Mouse (Mus musculus) heart, postnatal 4 days (tissue): ENCODE results near the gene Pax4. TPM values are rescaled to one million over a fixed set of nuclear protein-coding genes. Genes with fewer than 3 reads are reported as not detected.

Source experiments
- DNase-seq: peaks from one replicate; pipeline ENCODE4 v3.0.0; 2021
- total RNA-seq, 2 experiments: library from RNA; stranded (reverse); gene quantifications; 2 replicates each; pipeline ENCODE4 v1.2.3; 2021

The Pax4 gene
- total RNA-seq, result not detected

DNA sequence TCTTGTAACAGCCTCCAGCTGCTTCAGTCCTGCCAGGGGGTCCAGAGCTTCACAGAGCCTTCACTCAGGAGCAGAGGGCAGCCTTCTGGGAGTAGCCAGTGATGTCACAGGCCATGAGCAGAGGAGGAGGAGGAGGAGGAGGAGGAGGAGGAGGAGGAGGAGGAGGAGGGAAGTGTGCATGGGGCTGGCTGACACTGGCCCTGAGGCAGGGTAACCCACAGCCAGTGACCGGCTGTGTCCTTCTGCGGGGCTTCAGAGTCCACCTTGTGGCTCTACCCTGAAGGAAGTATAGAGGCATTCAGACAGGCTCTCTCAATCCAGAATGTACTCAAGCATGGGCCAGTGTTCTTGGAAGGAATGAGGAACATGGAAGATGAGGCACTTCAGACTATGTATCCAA is at the start of gene Pax4:
TSS of gene Pax4 (minus strand) at position 101 of the 400 bp plus-strand sequence.
- DNase-seq, result no peak

DNA sequence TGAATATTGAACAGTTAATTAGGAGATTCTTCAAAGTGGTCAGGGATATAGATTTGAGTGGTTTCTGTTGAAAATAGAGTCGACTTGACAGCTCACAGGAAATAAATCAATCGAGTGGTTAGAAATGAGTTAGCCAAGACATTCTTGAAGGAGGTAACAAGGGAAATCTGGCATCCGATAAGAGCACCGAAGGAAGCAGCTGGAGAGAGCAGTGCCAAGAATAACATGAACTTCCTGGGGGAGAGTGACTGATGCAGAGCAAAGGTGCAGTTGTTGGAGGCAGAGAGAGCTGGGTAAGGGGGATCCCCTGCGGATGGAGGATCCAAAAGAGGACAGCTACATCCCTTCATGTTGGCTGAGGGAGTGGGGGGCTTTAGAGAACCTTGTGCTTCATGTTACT is 48.7 kb upstream of the Pax4 start:
- DNase-seq, result peak; percentile 16

DNA sequence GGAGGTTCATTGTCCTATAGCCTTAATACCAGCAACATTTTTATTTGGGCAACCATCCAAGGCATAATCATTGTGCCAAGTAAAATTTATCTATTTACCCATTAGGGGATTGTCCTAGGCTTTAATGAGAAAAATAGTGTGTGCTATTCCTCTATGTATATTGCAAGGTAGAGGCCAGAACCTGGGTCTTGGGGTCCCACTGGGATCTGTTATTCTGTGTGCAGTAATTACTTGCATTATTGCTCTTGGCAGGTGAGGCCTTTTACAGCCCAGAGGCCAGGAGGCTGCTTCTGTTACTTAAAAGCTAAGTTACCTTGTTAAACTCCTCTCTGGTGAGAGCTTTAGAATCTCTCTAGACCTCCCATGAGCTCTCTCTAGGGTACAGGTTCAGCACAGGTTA is 42.0 kb upstream of the Pax4 start:
- DNase-seq, result no peak

DNA sequence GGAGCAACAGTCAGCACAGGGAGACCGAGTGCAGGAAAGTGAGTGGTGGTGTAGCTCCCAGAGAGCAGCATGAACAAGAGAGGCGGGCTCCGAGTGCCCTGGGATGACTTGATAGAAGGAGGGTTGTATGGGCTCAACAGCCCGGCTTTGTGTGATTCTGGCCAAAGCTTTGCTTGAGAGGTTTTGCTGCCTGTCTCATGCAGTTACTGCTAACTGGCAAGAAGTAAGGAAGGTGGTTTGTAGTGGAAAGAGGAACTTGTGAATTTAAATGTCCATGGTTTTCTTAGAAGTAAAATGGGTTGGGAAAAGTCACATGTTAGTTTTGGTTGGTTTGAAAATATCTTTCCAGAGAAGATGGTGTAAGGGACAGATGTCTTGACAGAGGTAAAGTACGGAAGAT is 41.5 kb upstream of the Pax4 start:
- no peak for DNase-seq

DNA sequence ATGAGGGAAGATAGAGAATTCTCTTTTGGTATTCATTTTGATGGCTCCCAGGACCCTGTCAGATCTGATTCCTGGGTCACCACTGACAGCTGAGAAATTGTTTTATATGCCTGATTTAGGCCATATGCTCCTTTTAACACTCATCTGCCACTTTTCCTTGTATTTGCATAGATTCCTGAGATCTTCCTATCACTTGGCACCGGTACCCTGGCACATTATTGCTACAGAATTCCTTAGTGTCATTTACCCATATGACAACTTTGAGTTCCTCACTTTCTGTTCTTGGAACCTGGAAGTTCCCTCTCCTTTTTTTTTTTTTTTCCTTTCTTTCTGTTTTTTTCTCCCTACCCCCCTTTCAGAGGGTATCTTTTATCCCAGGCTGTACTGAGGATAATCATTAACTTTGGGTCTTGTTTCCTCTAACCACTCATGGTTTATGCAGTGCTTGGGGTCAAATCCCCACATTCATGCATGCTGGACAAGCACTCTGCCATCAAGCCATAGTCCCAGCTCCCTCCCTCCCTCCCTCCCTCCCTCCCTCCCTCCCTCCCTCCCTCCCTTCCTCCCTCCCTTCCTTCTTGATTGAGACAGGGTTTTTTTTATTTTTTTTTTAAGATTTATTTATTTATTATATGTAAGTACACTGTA is 39.2 kb upstream of the Pax4 start:
- DNase-seq, result no peak

DNA sequence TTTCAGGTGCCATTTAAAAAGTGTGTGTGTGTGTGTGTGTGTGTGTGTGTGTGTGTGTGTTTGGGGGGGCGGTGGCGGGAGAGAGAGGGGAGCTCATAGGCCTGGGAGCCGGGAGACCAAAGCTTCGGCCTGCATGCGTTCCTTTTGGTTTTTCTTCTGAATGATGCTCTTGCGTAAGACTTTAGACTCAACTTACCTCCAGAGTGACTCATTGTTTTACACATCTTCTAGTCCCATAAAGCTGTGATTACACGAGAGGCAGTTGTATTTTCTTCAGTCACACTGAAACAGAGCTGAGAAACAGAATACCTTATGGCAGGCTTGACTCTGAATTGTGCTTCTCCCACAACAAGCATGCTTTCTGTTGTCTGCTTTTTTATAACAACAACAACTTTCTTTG is 37.8 kb upstream of the Pax4 start:
- DNase-seq, result no peak

DNA sequence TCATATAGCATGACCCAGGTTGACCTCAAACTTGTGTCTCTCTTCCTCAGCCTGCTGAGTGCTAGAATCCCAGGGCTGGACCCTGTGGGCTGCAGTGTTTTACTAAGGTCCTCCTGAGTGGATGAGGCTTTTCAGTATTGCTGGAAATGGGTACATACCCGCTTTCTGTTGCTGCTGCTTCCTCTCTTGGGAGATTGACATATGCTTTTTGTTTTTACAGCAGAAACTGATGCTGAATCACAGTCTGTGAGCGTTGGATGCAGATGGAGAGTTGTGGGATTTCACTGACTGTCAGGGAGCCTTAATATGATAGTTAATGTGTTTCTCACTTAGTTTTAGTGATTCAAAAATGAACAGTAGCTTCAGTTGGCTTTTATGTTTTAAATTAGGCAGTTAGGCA is 37.3 kb upstream of the Pax4 start:
- DNase-seq, result peak; percentile 6

DNA sequence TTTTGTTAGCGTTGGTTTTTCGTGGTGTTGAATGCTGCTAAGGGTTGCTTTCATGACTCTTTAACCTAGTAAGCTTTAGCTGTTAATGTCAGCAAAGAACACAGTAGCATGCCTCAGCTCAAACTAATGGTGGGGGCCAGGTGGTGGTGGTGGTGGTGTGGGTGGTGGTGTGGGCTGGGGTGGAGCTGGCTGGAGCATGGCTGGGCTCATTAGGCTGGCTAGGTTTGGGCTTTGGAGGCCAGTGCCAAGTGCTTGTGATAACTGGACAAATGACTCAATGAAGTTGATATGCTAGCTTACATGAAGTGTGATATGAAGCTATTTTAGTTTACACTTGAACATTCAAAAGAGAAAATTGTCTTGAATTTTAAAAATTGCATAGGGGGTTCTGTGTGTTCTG is 36.9 kb upstream of the Pax4 start:
- peak; percentile 71 for DNase-seq

DNA sequence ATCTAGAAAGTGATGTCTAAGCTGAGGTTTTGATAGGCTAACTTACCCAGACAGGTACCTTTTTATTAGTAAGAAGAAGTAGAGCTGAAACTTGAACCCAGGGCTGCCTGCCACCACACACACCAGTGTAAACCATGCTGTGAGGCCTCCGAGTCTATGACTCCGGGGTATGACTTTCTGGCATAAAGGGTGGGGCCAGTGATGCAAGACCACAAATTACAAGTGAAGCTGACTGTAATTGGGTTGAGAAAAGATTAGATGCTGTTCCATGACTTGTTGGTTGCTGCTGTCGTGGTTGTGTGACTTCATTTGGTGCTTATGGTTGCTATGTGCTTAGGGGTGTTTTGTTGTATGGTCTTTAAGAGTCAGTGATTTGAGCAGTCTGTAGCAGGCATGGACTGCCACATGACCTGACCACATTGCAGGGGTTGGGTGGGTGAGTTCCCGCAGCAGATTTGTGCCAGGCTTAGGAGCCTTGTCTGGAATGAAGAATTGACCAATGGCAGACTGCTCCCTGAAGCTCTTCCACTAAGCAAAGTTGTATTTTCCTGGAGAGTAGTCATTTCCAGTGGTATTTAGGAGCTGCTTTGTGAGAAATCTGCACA is 33.7 kb upstream of the Pax4 start:
- no peak for DNase-seq

DNA sequence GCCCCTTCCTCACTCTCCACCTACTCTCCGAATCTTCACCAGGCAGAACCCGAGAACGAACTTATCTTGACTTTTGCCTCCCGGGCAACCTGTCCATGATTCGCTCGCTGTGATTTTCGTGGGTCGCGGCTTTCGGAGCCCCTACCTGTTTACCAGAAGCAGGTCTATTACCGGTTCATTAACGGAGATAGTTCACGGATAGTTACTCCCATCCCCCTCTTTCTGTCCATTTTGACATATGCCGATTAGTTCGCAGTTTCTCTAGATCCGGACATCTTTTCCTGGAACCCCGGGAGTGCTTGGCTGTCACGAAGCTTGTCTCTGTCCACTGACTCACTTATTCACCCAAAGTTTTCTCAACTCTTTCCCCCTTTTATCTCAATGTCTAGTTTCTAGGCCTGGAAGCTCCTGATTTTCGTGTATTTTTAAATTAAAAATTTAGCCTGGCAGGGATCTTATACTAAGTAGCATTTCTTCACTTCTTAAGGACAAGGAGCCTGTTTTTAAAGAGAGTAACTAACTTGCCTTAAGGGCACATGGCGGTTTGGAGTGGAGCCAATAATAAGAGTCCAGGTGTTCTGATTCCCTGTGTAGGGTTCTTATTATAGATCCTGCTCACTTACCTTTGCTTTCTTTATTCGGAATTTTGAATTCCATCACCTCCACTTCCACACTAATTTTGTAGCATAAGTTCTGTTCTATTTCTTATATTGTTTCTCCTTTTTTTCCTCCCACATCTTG is 31.8 kb upstream of the Pax4 start:
- no peak for DNase-seq

DNA sequence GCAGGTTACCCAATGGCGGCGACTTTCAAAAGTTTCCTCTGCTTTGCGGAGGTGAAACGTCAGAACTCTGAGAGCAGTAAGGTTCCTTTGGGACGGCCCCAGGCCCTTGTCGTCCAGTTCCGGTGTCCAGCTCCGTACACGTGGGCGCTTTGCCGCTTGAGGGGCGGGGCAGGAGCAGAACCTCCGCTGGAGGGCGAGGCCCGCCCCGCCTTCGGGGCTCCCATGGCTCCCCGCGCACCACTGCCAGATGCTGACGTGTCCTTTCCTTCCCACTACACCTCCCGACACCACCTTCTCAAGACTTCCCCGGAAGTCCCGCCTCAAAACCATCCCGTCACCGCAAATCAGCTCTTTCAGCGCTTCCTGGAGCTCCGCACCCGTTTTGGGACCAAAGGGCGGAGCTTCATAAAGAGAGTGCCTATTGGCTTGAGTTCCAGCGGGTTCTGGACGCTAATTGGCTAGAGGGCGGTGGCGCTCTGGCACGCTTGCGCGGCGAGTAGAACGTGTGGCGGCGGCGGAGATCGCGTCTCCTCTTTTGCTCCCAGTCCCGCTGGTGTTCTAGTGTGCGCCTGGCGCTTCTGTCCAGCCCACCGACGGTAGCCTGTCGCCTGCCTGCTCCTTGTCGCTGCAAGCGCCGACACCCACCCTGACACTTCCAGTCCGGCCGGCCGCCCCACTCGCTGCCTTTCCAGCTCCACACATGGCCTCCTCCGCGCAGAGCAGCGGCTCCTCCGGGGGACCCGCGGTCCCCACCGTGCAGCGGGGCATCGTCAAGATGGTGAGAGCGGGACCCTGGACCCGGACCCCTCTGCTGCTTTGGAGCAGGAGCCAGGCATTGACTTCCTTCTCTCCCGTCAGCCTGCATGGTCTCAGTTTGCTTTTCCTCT is 31.0 kb upstream of the Pax4 start:
- peak; percentile 98 for DNase-seq

DNA sequence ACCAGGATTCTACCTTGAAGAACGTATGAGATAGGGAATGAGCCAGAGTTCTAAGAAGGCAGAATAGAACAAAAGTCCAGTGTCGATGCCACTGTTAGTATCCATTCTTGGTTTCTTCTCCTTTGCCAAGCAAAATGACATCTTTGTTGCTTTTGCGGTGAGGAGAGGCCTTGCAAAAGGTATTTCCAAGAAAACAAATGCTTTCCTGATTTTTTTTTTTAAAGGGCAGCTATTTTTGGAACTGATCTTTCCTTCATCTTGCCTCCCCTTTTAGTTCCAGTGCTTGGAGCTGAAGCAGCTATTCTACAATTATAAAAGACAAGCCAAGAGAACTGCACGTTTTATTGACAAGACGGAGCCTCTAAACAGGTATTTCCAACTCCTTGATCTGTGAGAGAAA is 25.7 kb upstream of the Pax4 start, which contains the start of gene Snd1:
TSS of gene Snd1 (plus strand) at position 301 of the 400 bp plus-strand sequence.
- no peak for DNase-seq

DNA sequence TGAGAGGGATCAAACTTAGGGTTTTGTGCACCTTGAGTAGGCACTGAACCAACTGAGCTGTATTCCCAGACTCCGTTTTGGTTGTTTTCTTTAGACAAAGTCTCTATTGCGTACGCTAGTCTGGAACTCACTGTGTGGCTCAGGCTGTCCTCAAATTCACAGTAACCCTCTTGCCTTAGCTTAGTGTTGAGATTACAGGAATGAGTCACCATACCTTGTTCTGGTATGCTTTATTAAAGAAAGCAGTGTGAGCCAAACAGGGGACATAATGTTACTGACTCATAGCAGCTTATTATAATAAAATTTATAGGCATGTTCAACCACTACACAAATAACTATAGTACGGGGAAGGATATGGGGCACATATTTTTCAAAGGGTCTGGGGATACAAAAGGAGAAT is 25.1 kb upstream of the Pax4 start:
- DNase-seq, result no peak

DNA sequence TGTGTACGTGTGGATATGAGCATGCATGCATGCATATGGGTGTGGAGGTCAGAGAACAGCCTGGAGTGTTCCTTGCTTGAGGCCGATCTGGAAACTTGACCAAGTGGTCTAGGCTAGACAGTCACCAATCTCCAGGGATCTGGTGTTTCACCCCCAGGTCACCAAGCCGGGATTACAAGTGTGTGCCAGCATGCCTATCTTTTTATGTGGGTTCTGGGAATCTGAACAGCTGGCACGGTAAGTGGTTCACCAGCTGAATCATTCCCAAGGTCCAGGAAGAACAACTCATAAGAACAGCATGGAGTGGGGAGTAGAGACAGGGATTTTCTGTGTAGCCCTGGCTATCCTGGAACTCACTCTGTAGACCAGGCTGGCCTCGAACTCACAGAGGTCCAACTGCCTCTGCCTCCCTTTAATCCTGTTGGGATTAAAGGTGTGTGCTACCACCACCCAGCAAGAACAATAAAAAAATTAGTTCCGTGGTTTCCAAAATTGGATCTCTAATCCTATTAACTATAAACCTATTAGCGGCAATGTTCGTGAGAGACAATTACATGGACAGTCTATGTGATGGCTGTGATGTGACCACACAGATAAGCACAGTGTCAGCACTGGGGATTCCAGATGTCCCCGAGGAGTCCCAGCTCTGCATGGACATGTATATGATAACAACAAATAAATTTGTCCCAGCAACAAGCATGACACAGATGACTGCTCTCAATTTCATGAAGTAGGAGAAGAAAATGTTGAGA is 22.3 kb upstream of the Pax4 start:
- no peak for DNase-seq

DNA sequence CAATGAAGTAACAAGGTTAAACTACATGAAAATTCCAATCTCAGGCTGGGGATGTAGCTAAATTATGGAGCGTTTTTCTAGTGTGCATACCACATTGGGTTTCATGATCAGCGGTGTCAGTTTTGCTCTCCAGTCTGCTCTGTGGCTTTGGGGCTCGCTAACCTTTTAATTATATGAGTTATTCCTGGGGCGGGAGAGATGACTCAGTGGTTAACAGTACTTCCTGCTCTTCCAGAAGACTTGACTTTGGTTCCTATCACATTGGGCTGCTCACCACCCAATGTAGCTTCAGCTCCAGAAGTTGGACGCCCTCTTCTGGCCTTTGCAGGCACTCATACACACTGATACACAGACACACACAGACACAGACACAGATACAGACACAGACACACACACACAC is 21.5 kb upstream of the Pax4 start:
- DNase-seq, result no peak

DNA sequence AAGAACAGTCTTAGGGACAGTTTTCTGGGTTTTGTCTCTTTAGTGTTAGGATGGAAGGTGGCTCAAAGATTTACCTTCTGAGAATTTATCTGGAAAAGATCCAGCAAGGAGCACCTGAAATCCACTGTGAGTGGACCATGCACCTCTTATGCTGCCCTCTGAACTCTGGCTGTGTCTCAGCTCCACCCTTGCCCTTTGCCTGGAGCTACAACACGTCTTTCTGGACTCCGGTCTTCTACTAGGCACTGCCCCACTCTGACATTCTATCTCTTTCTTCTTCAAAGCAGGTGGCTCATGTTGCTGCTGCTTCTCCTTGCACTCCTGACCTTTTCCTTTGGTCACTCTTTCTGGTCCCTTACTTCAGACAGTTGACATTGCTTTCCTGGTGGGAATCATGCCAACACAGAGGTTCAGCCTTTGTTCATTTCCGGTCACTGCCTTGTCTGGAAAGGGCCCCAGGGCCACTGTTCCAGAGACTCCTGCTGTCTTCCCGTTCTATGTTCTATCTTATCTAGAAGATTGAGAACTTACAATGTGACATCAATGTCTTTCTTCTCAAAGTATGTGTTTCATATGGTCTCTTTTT is 21.0 kb upstream of the Pax4 start:
- DNase-seq, result no peak

DNA sequence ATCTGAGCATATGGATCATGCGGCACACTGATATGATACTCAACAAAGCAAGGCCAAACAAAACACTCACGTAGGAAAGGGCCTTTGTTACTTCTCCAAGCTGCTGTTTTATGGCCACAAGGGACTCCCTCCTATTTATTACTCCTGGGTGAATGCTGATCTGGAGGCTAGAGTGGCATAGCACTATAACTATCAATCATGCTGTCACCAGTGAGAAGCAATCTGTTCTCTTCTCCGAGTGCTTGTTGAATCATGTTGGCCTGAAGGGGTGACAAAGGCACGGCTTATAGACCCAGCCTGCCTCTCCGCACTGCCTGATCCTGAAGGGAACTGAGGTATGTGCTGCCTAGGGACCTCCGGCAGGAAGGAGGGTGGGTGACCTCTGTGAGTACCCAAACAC is 15.5 kb upstream of the Pax4 start:
- no peak for DNase-seq

DNA sequence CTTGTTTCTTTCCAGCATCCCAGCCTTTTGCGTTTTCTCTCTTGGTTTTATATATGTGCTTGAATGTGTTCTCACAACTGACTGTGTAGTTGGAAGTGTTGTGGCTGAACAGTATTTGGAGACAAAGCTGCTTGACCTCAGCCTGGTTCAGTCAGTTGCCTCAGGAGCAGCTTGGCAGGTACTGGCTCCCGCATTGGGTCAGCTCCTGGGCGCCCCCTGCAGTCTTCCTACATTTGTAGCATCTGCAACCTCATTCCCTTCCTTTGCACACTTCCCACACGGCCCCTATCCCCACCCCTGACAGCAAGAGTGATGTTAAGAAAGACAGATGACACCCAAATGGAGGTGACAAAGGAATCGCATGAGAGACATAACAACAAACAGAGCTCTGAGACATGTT is 11.4 kb upstream of the Pax4 start:
- peak; percentile 82 for DNase-seq

DNA sequence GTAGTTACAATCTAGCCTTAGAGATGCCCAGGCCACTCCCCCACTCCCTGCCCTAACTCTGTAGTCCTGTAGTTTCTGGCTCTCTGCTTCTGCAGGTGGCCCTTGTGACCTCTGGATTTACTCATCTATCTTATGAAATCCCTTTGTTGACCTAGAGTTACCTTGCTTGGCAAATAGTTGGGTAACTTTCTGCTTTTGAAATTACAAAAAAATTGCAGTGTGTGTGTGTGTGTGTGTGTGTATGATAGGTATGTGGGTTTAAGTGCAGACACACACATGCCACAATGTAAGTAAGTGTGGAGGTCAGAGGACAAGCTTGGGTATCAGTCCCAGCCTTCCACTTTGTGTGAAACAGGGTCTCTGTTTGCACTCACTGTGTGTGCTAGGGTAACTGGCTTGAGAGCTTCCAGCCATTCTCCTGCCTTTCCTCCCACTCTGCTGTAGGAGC is 10.1 kb upstream of the Pax4 start:
- no peak for DNase-seq

DNA sequence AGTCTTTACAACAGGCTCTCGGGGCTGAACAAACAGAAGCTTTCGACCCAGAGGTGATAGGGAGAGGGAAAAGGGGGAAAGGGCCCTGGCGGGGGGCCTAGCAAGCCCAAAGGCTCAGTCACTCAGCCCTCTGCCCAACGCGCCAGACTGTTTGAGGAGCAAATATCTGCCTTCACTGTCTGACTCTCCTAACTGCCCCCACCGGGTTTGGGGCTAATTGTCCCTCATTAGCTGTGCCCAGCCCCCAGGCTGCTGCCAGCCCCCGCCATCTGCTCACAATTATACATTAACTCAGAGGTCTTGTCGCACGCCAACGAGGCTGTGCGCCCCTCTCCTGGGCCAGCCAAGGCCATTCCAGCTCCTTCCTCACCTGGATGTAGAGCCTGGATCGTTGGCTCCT is 1.8 kb upstream of the Pax4 start:
- no peak for DNase-seq

DNA sequence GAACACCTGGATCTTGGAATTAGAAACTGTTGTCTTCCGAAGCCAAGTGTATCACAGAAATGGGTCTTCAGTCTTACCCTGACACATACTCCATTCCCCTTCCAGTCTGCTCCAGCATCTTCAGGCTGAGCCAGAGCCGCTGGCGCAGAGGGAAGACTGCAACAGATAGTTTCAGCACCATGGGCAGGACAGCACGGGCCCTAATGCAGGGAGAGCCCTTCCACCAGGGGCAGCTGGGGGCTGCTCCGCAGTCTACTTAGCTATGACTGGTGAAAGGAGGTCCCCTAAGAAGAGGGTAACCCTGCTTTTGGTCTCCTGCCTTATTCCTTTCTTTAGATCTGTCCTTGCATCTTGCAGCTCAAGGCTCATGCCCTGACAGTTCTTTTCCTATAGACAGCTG is 1.3 kb upstream of the Pax4 start:
- DNase-seq, result no peak

DNA sequence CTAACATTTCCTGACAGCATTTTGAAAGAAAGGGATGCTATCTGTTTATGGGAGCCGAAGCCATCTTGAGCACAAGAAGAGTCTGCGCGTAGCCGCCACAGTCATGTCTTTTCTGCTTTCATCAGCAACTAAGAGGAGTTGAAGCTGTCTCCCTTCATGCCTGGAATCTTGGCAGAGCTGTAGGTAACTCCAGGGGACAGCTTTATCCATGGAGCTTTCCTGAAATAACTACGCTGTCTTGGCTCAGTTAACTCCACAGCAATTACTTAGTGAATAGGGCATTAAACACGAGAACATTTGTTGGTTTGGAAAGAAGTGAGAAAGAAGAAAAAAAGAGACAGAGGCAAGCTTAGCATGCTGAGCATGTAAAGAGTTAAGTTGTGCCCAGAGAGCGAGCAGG is 1.2 kb downstream of the Pax4 start:
- DNase-seq, result no peak
